In the genomic region with DNA sequence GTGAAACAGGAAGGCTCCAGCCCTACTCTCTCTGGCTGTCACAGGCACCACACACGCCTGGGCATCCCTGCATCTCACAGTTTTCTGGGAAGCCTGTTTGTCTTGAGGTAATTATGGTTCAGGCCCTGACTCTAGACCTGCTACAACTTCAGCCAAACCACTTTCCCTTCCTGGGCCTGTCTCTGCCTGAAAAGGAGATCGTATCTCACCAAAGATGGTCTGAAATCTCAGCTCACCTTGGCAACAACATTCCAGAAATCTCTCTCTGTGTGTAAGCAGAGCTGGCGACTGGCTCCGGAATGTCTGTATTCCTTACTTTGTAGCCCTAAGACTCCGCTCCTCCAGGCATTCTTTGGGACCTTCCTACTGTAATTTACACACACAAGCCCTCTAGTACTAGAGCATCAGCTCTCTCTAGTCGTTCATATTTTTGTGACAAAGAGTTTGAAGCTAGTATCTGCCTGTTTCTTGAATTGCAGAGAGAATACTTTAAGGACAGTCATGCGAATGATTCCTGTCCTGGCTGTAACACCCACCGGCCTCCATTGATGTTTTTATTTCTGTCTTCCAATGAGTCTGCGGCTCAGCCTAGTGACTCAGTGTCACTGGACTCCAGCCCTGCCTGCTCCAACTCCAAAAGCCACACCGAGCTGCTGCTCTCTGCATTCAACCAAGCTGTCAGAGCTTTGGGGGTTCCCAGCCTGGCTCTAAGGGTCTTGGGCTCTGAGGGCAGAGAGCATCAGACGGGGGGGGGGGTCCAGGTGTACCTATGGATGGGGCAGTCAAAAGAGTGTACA, we compare ENCODE assay signal across 9 mouse cellular contexts. TPM values are rescaled to one million over a fixed set of nuclear protein-coding genes. Genes with fewer than 3 reads are reported as not detected.
DNase-seq lines count a peak whose midpoint lies in the region; ATAC-seq and TF ChIP-seq lines count a peak whose summit lies in the region.
"Had no signal": no experiment of that assay in that cellular context is flagged by ENCODE, and none has a peak within 500 bp of the region (broad histone marks: within the 10 kb centered on the region; RNA-seq: fewer than 3 reads in every experiment).

No protein-coding gene starts in this region.

- peak overlapping the region; percentile 76 for H3K27ac ChIP-seq in intestine, embryonic 14.5 days (ENCODE audit: low read depth)
- no peak overlapping the region for H3K27ac ChIP-seq in intestine, postnatal 0 days (ENCODE audit: low read depth, low read length)
- H3K27ac ChIP-seq in stomach, embryonic 15.5 days: peak overlapping the region; percentile 51
- H3K27ac ChIP-seq: liver, embryonic 13.5 days had no signal

- H3K9me3 ChIP-seq in intestine, embryonic 14.5 days (ENCODE audit: control insufficient read depth, low read length): no peaks in the 10 kb centered on the region
- no peaks in the 10 kb centered on the region for H3K9me3 ChIP-seq in intestine, postnatal 0 days (ENCODE audit: control insufficient read depth)
- H3K9me3 ChIP-seq in stomach, embryonic 15.5 days: no peaks in the 10 kb centered on the region
- H3K9me3 ChIP-seq: liver, embryonic 13.5 days had no signal

- ATAC-seq in intestine, embryonic 14.5 days (replicated peaks; ENCODE audit: low FRiP score, low TSS enrichment, low read depth): no peak
- ATAC-seq in intestine, postnatal 0 days: no peak
- no peak for ATAC-seq in stomach, embryonic 15.5 days (ENCODE audit: insufficient read depth, low FRiP score, low read depth)

- H3K36me3 ChIP-seq in intestine, embryonic 14.5 days (ENCODE audit: control insufficient read depth, insufficient read depth, low read length): no peaks in the 10 kb centered on the region
- peaks cover 19% of the 10 kb centered on the region for H3K36me3 ChIP-seq in intestine, postnatal 0 days (ENCODE audit: control insufficient read depth, insufficient read depth)
- no peaks in the 10 kb centered on the region for H3K36me3 ChIP-seq in stomach, embryonic 15.5 days

- H3K9ac ChIP-seq in intestine, embryonic 14.5 days (ENCODE audit: low read length): no peak overlapping the region
- H3K9ac ChIP-seq in intestine, postnatal 0 days (ENCODE audit: low read depth, low read length): no peak overlapping the region
- no peak overlapping the region for H3K9ac ChIP-seq in stomach, embryonic 15.5 days
- H3K9ac ChIP-seq: liver, embryonic 13.5 days had no signal

- 52% methylated on average over 11 of the region's 11 CpGs for WGBS in intestine, embryonic 14.5 days
- WGBS in intestine, postnatal 0 days: 62% methylated on average over 11 of the region's 11 CpGs
- 52% methylated on average over 11 of the region's 11 CpGs for WGBS in stomach, embryonic 15.5 days

- H3K4me3 ChIP-seq in intestine, embryonic 14.5 days (ENCODE audit: low read depth, low read length): no peak overlapping the region
- no peak overlapping the region for H3K4me3 ChIP-seq in intestine, postnatal 0 days (ENCODE audit: low read depth, low read length)
- H3K4me3 ChIP-seq in stomach, embryonic 15.5 days (replicated peaks): no peak overlapping the region
- H3K4me3 ChIP-seq: liver, embryonic 13.5 days had no signal

- H3K4me1 ChIP-seq in intestine, embryonic 14.5 days (replicated peaks; ENCODE audit: control insufficient read depth, insufficient read depth, low read length): peaks cover 47% of the 10 kb centered on the region
- peaks cover 8% of the 10 kb centered on the region; the same call in 1 of the 2 replicates for H3K4me1 ChIP-seq in intestine, postnatal 0 days (replicated peaks; ENCODE audit: control insufficient read depth, insufficient read depth, low read length)
- H3K4me1 ChIP-seq in stomach, embryonic 15.5 days: peaks cover 28% of the 10 kb centered on the region

- no peak overlapping the region for H3K4me2 ChIP-seq in intestine, embryonic 14.5 days (ENCODE audit: low read length)
- no peak overlapping the region for H3K4me2 ChIP-seq in intestine, postnatal 0 days (replicated peaks; ENCODE audit: low read depth)
- no peak overlapping the region for H3K4me2 ChIP-seq in stomach, embryonic 15.5 days
- H3K4me2 ChIP-seq: liver, embryonic 13.5 days had no signal

- H3K27me3 ChIP-seq in intestine, embryonic 14.5 days (replicated peaks; ENCODE audit: control insufficient read depth, insufficient read depth, low read length): no peaks in the 10 kb centered on the region
- no peaks in the 10 kb centered on the region for H3K27me3 ChIP-seq in intestine, postnatal 0 days (replicated peaks; ENCODE audit: control insufficient read depth, insufficient read depth, low read length)
- H3K27me3 ChIP-seq in stomach, embryonic 15.5 days (replicated peaks): no peaks in the 10 kb centered on the region
- H3K27me3 ChIP-seq: liver, embryonic 13.5 days had no signal

- no peak for TF ChIP-seq CTCF in intestine, postnatal 0 days (IDR thresholded peaks at IDR 0.05; ENCODE audit: low read depth)

- DNase-seq in intestine, embryonic 14.5 days (ENCODE audit: low spot score): no peak
- peak; percentile 34 for DNase-seq in brain, adult 2 months (ENCODE audit: low read depth, low spot score)
- peak; percentile 86 for DNase-seq in fibroblast of lung, adult 2 months (ENCODE audit: low read depth)
- DNase-seq in right cerebral cortex, adult 18-20 months: no peak
- DNase-seq in cerebellum, adult 18-20 months: no peak
- DNase-seq: kidney, adult 8-10 months; liver, embryonic 13.5 days had no signal

RNA-seq across cellular contexts. Expression of a gene that starts 8.4 kb away (rescaled TPM):
- 6.0 and 6.1 TPM in 2 replicates for polyA plus RNA-seq in intestine, embryonic 14.5 days (2014; fragmentation: Nextera tagmentation; extraction: Ambion mirVana)
- polyA plus RNA-seq in intestine, postnatal 0 days (2015; fragmentation: Nextera tagmentation; extraction: Ambion mirVana): 9.7 and 11.5 TPM in 2 replicates
- polyA plus RNA-seq in stomach, embryonic 15.5 days (2015; fragmentation: Nextera tagmentation; extraction: Ambion mirVana): 7.0 and 7.8 TPM in 2 replicates

RNA-seq across cellular contexts. Expression of a gene that starts 44.4 kb away (rescaled TPM):
- polyA plus RNA-seq in intestine, embryonic 14.5 days (2014; fragmentation: Nextera tagmentation; extraction: Ambion mirVana): 2.3 and 2.4 TPM in 2 replicates
- 0.65 and 1.1 TPM in 2 replicates for polyA plus RNA-seq in intestine, postnatal 0 days (2015; fragmentation: Nextera tagmentation; extraction: Ambion mirVana)
- 0.64 and 0.98 TPM in 2 replicates for polyA plus RNA-seq in stomach, embryonic 15.5 days (2015; fragmentation: Nextera tagmentation; extraction: Ambion mirVana)
- polyA plus RNA-seq: liver, embryonic 13.5 days had no signal

Comparison
In these comparisons a context has a peak if more than half of its experiments do, and no peak if none do; other contexts are left out.
1. DNase-seq: peak in brain, adult 2 months (single experiment) and fibroblast of lung, adult 2 months (single experiment); none in intestine, embryonic 14.5 days (single experiment), right cerebral cortex, adult 18-20 months (single experiment) and cerebellum, adult 18-20 months (0 of 2).